Mouse (Mus musculus): ENCODE results near the gene Map3k15. TPM values are rescaled to one million over a fixed set of nuclear protein-coding genes. Genes with fewer than 3 reads are reported as not detected.
A peak's percentile ranks its signal among the peaks of the same experiment; 100 is the strongest.

Gene Map3k15
- polyA plus RNA-seq (2014; fragmentation: Nextera tagmentation; extraction: Ambion mirVana) = 0.69 and 0.72 TPM in 2 replicates

GRCm38 (mm10) chrX:159988002-159988960 lies at the start of gene Map3k15:
Gene Map3k15 (plus strand): TSS chrX:159988433.
- peak within 1 kb of the TSS; percentile 40 for H3K4me3 ChIP-seq (ENCODE audit: low read depth, low read length)
- WGBS = 30% methylated on average over 31 of the region's 108 CpGs
- peak within 1 kb of the TSS; percentile 69 for H3K4me2 ChIP-seq
- no peaks in the 10 kb centered on the region for H3K9me3 ChIP-seq (ENCODE audit: low read depth, low read length)
- ATAC-seq (ENCODE audit: insufficient read depth) (peak; percentile 84), DNase-seq (peak; percentile 55)
- peaks cover 3% of the 10 kb centered on the region; the same call in 1 of the 2 replicates for H3K27me3 ChIP-seq (ENCODE audit: insufficient read depth, low read length)
- H3K4me1 ChIP-seq (ENCODE audit: insufficient read depth) = no peaks in the 10 kb centered on the region
- H3K27ac ChIP-seq (ENCODE audit: low read depth) = no peak within 1 kb of the TSS
- peak; percentile 51 for TF ChIP-seq CTCF (IDR thresholded peaks at IDR 0.05; ENCODE audit: low read depth)
- no peaks in the 10 kb centered on the region for H3K36me3 ChIP-seq (ENCODE audit: insufficient read depth)
- peak within 1 kb of the TSS; percentile 34 for H3K9ac ChIP-seq

- Histone ChIP-seq H3K9me3 (ENCODE audit: low read depth, low read length) (no peaks in the 10 kb centered on the region), H3K4me1 (ENCODE audit: insufficient read depth) (no peaks in the 10 kb centered on the region), H3K4me3 (ENCODE audit: low read depth, low read length) (no peak overlapping the region), H3K4me2 (no peak overlapping the region), H3K27me3 (ENCODE audit: insufficient read depth, low read length) (no peaks in the 10 kb centered on the region), H3K36me3 (ENCODE audit: insufficient read depth) (no peaks in the 10 kb centered on the region), H3K27ac (ENCODE audit: low read depth) (no peak overlapping the region), H3K9ac (no peak overlapping the region)
- 70% methylated on average over 2 of the region's 2 CpGs for WGBS
- no peak for TF ChIP-seq CTCF (IDR thresholded peaks at IDR 0.05; ENCODE audit: low read depth)
- DNase-seq = no peak
- ATAC-seq (ENCODE audit: insufficient read depth) = no peak
Measured at GRCm38 (mm10) chrX:159942569-159942968, 45.7 kb upstream of the Map3k15 start.

- H3K4me2 ChIP-seq = no peak overlapping the region
- DNase-seq (no peak), ATAC-seq (ENCODE audit: insufficient read depth) (no peak)
- WGBS = 56% methylated on average over 1 of the region's 1 CpGs
- no peaks in the 10 kb centered on the region for H3K27me3 ChIP-seq (ENCODE audit: insufficient read depth, low read length)
- no peaks in the 10 kb centered on the region for H3K9me3 ChIP-seq (ENCODE audit: low read depth, low read length)
- no peak overlapping the region for H3K27ac ChIP-seq (ENCODE audit: low read depth)
- H3K9ac ChIP-seq = no peak overlapping the region
- TF ChIP-seq CTCF (IDR thresholded peaks at IDR 0.05; ENCODE audit: low read depth) = no peak
- no peak overlapping the region for H3K4me3 ChIP-seq (ENCODE audit: low read depth, low read length)
- no peaks in the 10 kb centered on the region for H3K36me3 ChIP-seq (ENCODE audit: insufficient read depth)
- no peaks in the 10 kb centered on the region for H3K4me1 ChIP-seq (ENCODE audit: insufficient read depth)
Measured at GRCm38 (mm10) chrX:159943586-159943985, 44.6 kb upstream of the Map3k15 start.

GRCm38 (mm10) chrX:159953546-159954429 lies 34.4 kb upstream of the Map3k15 start:
- DNase-seq = no peak

GRCm38 (mm10) chrX:159954430-159954779 lies 33.8 kb upstream of the Map3k15 start:
- H3K36me3 ChIP-seq (ENCODE audit: insufficient read depth) = no peaks in the 10 kb centered on the region
- ATAC-seq (ENCODE audit: insufficient read depth) (no peak), DNase-seq (no peak)
- no peaks in the 10 kb centered on the region for H3K9me3 ChIP-seq (ENCODE audit: low read depth, low read length)
- 58% methylated on average over 4 of the region's 4 CpGs for WGBS
- H3K4me1 ChIP-seq (ENCODE audit: insufficient read depth) = no peaks in the 10 kb centered on the region
- H3K27ac ChIP-seq (ENCODE audit: low read depth) = no peak overlapping the region
- no peaks in the 10 kb centered on the region for H3K27me3 ChIP-seq (ENCODE audit: insufficient read depth, low read length)
- H3K9ac ChIP-seq = no peak overlapping the region
- TF ChIP-seq CTCF (IDR thresholded peaks at IDR 0.05; ENCODE audit: low read depth) = no peak
- H3K4me3 ChIP-seq (ENCODE audit: low read depth, low read length) = no peak overlapping the region
- H3K4me2 ChIP-seq = no peak overlapping the region

More at GRCm38 (mm10) chrX:159953546-159954429, 34.4 kb upstream of the Map3k15 start:
- Histone ChIP-seq H3K36me3 (ENCODE audit: insufficient read depth) (no peaks in the 10 kb centered on the region), H3K27me3 (ENCODE audit: insufficient read depth, low read length) (no peaks in the 10 kb centered on the region), H3K9me3 (ENCODE audit: low read depth, low read length) (no peaks in the 10 kb centered on the region), H3K27ac (ENCODE audit: low read depth) (no peak overlapping the region), H3K4me3 (ENCODE audit: low read depth, low read length) (no peak overlapping the region), H3K4me2 (no peak overlapping the region), H3K9ac (no peak overlapping the region), H3K4me1 (ENCODE audit: insufficient read depth) (no peaks in the 10 kb centered on the region)
- no peak for TF ChIP-seq CTCF (IDR thresholded peaks at IDR 0.05; ENCODE audit: low read depth)
- WGBS = 75% methylated on average over 7 of the region's 7 CpGs
- no peak for ATAC-seq (ENCODE audit: insufficient read depth)

GRCm38 (mm10) chrX:159955433-159955832 lies 32.8 kb upstream of the Map3k15 start:
- Histone ChIP-seq H3K27me3 (ENCODE audit: insufficient read depth, low read length) (no peaks in the 10 kb centered on the region), H3K4me2 (no peak overlapping the region), H3K36me3 (ENCODE audit: insufficient read depth) (no peaks in the 10 kb centered on the region), H3K9me3 (ENCODE audit: low read depth, low read length) (no peaks in the 10 kb centered on the region), H3K9ac (no peak overlapping the region), H3K4me1 (ENCODE audit: insufficient read depth) (no peaks in the 10 kb centered on the region), H3K4me3 (ENCODE audit: low read depth, low read length) (no peak overlapping the region), H3K27ac (ENCODE audit: low read depth) (no peak overlapping the region)
- TF ChIP-seq CTCF (IDR thresholded peaks at IDR 0.05; ENCODE audit: low read depth) = no peak
- DNase-seq = no peak
- ATAC-seq (ENCODE audit: insufficient read depth) = no peak
- 69% methylated on average over 6 of the region's 6 CpGs for WGBS

- no peak for TF ChIP-seq CTCF (IDR thresholded peaks at IDR 0.05; ENCODE audit: low read depth)
- Histone ChIP-seq H3K9me3 (ENCODE audit: low read depth, low read length) (no peaks in the 10 kb centered on the region), H3K4me3 (ENCODE audit: low read depth, low read length) (no peak overlapping the region), H3K27me3 (ENCODE audit: insufficient read depth, low read length) (no peaks in the 10 kb centered on the region), H3K4me2 (no peak overlapping the region), H3K27ac (ENCODE audit: low read depth) (no peak overlapping the region), H3K36me3 (ENCODE audit: insufficient read depth) (no peaks in the 10 kb centered on the region), H3K9ac (no peak overlapping the region), H3K4me1 (ENCODE audit: insufficient read depth) (no peaks in the 10 kb centered on the region)
- WGBS = 58% methylated on average over 2 of the region's 2 CpGs
- no peak for DNase-seq
- ATAC-seq (ENCODE audit: insufficient read depth) = no peak
Measured at GRCm38 (mm10) chrX:159961385-159961784, 26.8 kb upstream of the Map3k15 start.

All from lung, embryonic 14.5 days (tissue).